Mouse (Mus musculus) thymus, postnatal 36 days (tissue): ENCODE results near the gene Crkl.

ENCODE experiments used
- DNase-seq, 2 experiments: peaks; one replicate each; pipeline ENCODE4 v3.0.0; 2022; ENCODE audit warnings: mixed read lengths in 2 of 2

Gene Crkl

GRCm38 (mm10) chr16:17530640-17531288 lies 79.0 kb downstream of the Crkl start, which contains the start of gene Thap7:
Thap7 (minus strand) TSS chr16:17531136.
- peak; percentile 96 to 98 for DNase-seq

GRCm38 (mm10) chr16:17532271-17532670 lies 80.5 kb downstream of the Crkl start:
- DNase-seq, result no peak

- no peak for DNase-seq
These were observed 81.0 kb downstream of the Crkl start for GRCm38 (mm10) chr16:17532676-17533329.

- DNase-seq, result peak in 1 of 2 experiments; percentile 37
These were observed 84.8 kb downstream of the Crkl start for GRCm38 (mm10) chr16:17536584-17536983.
